Mouse (Mus musculus) embryonic facial prominence, embryonic 13.5 days (tissue): ENCODE measurements around the gene Rft1. TPM values are rescaled to one million over a fixed set of nuclear protein-coding genes. Genes with fewer than 3 reads are reported as not detected.
A peak's percentile ranks its signal among the peaks of the same experiment; 100 is the strongest.

Source experiments
- ATAC-seq: fragments of 200-750 bp; cut with Nextera tagmentation; 2 replicates; pipeline ENCODE4 v1.8.0; 2017; ENCODE audit warnings: low read depth; ENCODE audit not compliant: insufficient number of reproducible peaks, insufficient read depth, low FRiP score, low TSS enrichment
- H3K27ac ChIP-seq: fragments of 300-500 bp; sonication (generic); 2 replicates; pipeline ENCODE4 v1.5.1; 2015; ENCODE audit warnings: moderate library complexity, mild to moderate bottlenecking, inconsistent platforms
- H3K27me3 ChIP-seq: fragments of 300-500 bp; sonication (generic); 2 replicates; pipeline ENCODE4 v1.6.1; 2015; ENCODE audit warnings: mild to moderate bottlenecking, inconsistent platforms
- H3K36me3 ChIP-seq: fragments of 300-500 bp; sonication (generic); 2 replicates; pipeline ENCODE4 v1.6.1; 2015; ENCODE audit warnings: mild to moderate bottlenecking, inconsistent platforms
- H3K4me1 ChIP-seq: fragments of 300-500 bp; sonication (generic); 2 replicates; pipeline ENCODE4 v1.6.1; 2015; ENCODE audit warnings: inconsistent platforms
- H3K4me2 ChIP-seq: fragments of 300-500 bp; sonication (generic); 2 replicates; pipeline ENCODE4 v1.6.1; 2015; ENCODE audit warnings: moderate library complexity, mild to moderate bottlenecking, inconsistent platforms
- H3K4me3 ChIP-seq: fragments of 300-500 bp; sonication (generic); 2 replicates; pipeline ENCODE4 v1.5.1; 2015; ENCODE audit warnings: mild to moderate bottlenecking, inconsistent platforms
- H3K9ac ChIP-seq: fragments of 300-500 bp; sonication (generic); 2 replicates; pipeline ENCODE4 v1.6.1; 2015; ENCODE audit warnings: mild to moderate bottlenecking, inconsistent platforms
- H3K9me3 ChIP-seq: fragments of 300-500 bp; sonication (generic); 2 replicates; pipeline ENCODE4 v1.6.1; 2016; ENCODE audit warnings: inconsistent platforms
- WGBS: fragments of 180-500 bp; shearing (Covaris S2); methylation state at CpG from one replicate; pipeline ENCODE4 v1.1.7; 2015; ENCODE audit warnings: mixed read lengths; 5-methylcytosine and 5-hydroxymethylcytosine counted together
- polyA plus RNA-seq: library from polyadenylated mRNA; unstranded; fragments of >200 nt; fragmentation: Nextera tagmentation; extraction: Ambion mirVana; gene quantifications from 2 replicates; pipeline ENCODE4 v1.2.1, GENCODE M21; 2015

The Rft1 gene
- polyA plus RNA-seq, 1 experiment from 2014 or later, result 21.5 TPM

- no peak overlapping the region for H3K4me3 ChIP-seq
- H3K36me3 ChIP-seq, result peaks cover 4% of the 10 kb centered on the region; the same call in 1 of the 2 replicates
- peaks cover 24% of the 10 kb centered on the region for H3K4me1 ChIP-seq
- no peaks in the 10 kb centered on the region for H3K27me3 ChIP-seq
- no peaks in the 10 kb centered on the region for H3K9me3 ChIP-seq
- H3K9ac ChIP-seq, result no peak overlapping the region
- no peak overlapping the region for H3K4me2 ChIP-seq
- H3K27ac ChIP-seq, result no peak overlapping the region
- WGBS, result 81% methylated on average over 7 of the region's 7 CpGs
- no peak for ATAC-seq
Observed at GRCm38 (mm10) chr14:30619982-30620578, 34.1 kb upstream of the Rft1 start.

- 79% methylated on average over 7 of the region's 7 CpGs for WGBS
- H3K9me3 ChIP-seq, result no peaks in the 10 kb centered on the region
- H3K36me3 ChIP-seq, result peaks cover 4% of the 10 kb centered on the region; the same call in 1 of the 2 replicates
- H3K4me3 ChIP-seq, result no peak overlapping the region
- no peak overlapping the region for H3K9ac ChIP-seq
- ATAC-seq, result no peak
- H3K4me1 ChIP-seq, result peaks cover 23% of the 10 kb centered on the region
- H3K27me3 ChIP-seq, result no peaks in the 10 kb centered on the region
- no peak overlapping the region; the same call in 1 of the 2 replicates for H3K27ac ChIP-seq
- H3K4me2 ChIP-seq, result no peak overlapping the region
Observed at GRCm38 (mm10) chr14:30622130-30622529, 32.0 kb upstream of the Rft1 start.

GRCm38 (mm10) chr14:30622556-30622955 is 31.6 kb upstream of the Rft1 start:
- Histone ChIP-seq H3K27me3 (no peaks in the 10 kb centered on the region), H3K4me1 (peaks cover 23% of the 10 kb centered on the region), H3K4me3 (no peak overlapping the region), H3K36me3 (peaks cover 4% of the 10 kb centered on the region; the same call in 1 of the 2 replicates), H3K27ac (no peak overlapping the region), H3K9me3 (no peaks in the 10 kb centered on the region), H3K4me2 (no peak overlapping the region), H3K9ac (no peak overlapping the region)
- ATAC-seq, result no peak
- WGBS, result 82% methylated on average over 8 of the region's 8 CpGs

GRCm38 (mm10) chr14:30624277-30624721 is 29.9 kb upstream of the Rft1 start:
- H3K36me3 ChIP-seq, result peaks cover 4% of the 10 kb centered on the region; the same call in 1 of the 2 replicates
- peaks cover 23% of the 10 kb centered on the region for H3K4me1 ChIP-seq
- peak overlapping the region; percentile 82; the same call in 1 of the 2 replicates for H3K9ac ChIP-seq
- no peaks in the 10 kb centered on the region for H3K9me3 ChIP-seq
- H3K27ac ChIP-seq, result no peak overlapping the region
- no peaks in the 10 kb centered on the region for H3K27me3 ChIP-seq
- no peak for ATAC-seq
- 44% methylated on average over 8 of the region's 8 CpGs for WGBS
- peak overlapping the region; percentile 81 for H3K4me3 ChIP-seq
- H3K4me2 ChIP-seq, result peak overlapping the region; percentile 86

- H3K4me3 ChIP-seq, result peak overlapping the region; percentile 81
- WGBS, result under 1% methylated on average over 39 of the region's 39 CpGs
- no peak; the same call in 1 of the 2 replicates for ATAC-seq
- H3K36me3 ChIP-seq, result peaks cover under 1% of the 10 kb centered on the region; the same call in 1 of the 2 replicates
- peak overlapping the region; percentile 82 for H3K9ac ChIP-seq
- no peaks in the 10 kb centered on the region for H3K27me3 ChIP-seq
- peak overlapping the region; percentile 65; the same call in 1 of the 2 replicates for H3K27ac ChIP-seq
- H3K4me1 ChIP-seq, result peaks cover 23% of the 10 kb centered on the region
- H3K9me3 ChIP-seq, result no peaks in the 10 kb centered on the region
- H3K4me2 ChIP-seq, result peak overlapping the region; percentile 86
Observed at GRCm38 (mm10) chr14:30625131-30625807, 28.9 kb upstream of the Rft1 start.

- under 1% methylated on average over 71 of the region's 71 CpGs for WGBS
- peak within 1 kb of the TSS; percentile 82 for H3K9ac ChIP-seq
Observed at GRCm38 (mm10) chr14:30625856-30626726, 28.1 kb upstream of the Rft1 start, which contains the start of gene Prkcd. Gene Prkcd, minus strand, starts transcription at chr14:30626210.

GRCm38 (mm10) chr14:30626756-30627742 is 27.1 kb upstream of the Rft1 start:
- no peaks in the 10 kb centered on the region for H3K9me3 ChIP-seq
- peak overlapping the region; percentile 81 for H3K4me3 ChIP-seq
- 56% methylated on average over 12 of the region's 12 CpGs for WGBS
- H3K27ac ChIP-seq, result peak overlapping the region; percentile 69
- H3K9ac ChIP-seq, result peak overlapping the region; percentile 82
- H3K27me3 ChIP-seq, result no peaks in the 10 kb centered on the region
- peak overlapping the region; percentile 86 for H3K4me2 ChIP-seq
- ATAC-seq, result no peak
- H3K36me3 ChIP-seq, result no peaks in the 10 kb centered on the region
- peaks cover 30% of the 10 kb centered on the region for H3K4me1 ChIP-seq

More at GRCm38 (mm10) chr14:30625856-30626726, 28.1 kb upstream of the Rft1 start, which contains the start of gene Prkcd:
- Histone ChIP-seq H3K4me2 (peak within 1 kb of the TSS; percentile 86), H3K27ac (peak within 1 kb of the TSS; percentile 69), H3K36me3 (no peaks in the 10 kb centered on the region), H3K9me3 (no peaks in the 10 kb centered on the region), H3K4me3 (peak within 1 kb of the TSS; percentile 81), H3K4me1 (peaks cover 23% of the 10 kb centered on the region), H3K27me3 (no peaks in the 10 kb centered on the region)
- peak; percentile 81 for ATAC-seq

- Histone ChIP-seq H3K4me2 (no peak overlapping the region), H3K36me3 (no peaks in the 10 kb centered on the region), H3K27me3 (no peaks in the 10 kb centered on the region), H3K4me3 (no peak overlapping the region), H3K9me3 (no peaks in the 10 kb centered on the region), H3K9ac (no peak overlapping the region), H3K4me1 (peaks cover 30% of the 10 kb centered on the region), H3K27ac (no peak overlapping the region)
- 81% methylated on average over 5 of the region's 5 CpGs for WGBS
- ATAC-seq, result no peak
Observed at GRCm38 (mm10) chr14:30628235-30628634, 25.9 kb upstream of the Rft1 start.

GRCm38 (mm10) chr14:30629839-30630238 is 24.3 kb upstream of the Rft1 start:
- H3K36me3 ChIP-seq, result no peaks in the 10 kb centered on the region
- no peak overlapping the region for H3K9ac ChIP-seq
- H3K27me3 ChIP-seq, result no peaks in the 10 kb centered on the region
- no peak for ATAC-seq
- WGBS, result 38% methylated on average over 4 of the region's 4 CpGs
- H3K9me3 ChIP-seq, result no peaks in the 10 kb centered on the region
- no peak overlapping the region for H3K4me3 ChIP-seq
- no peak overlapping the region for H3K4me2 ChIP-seq
- H3K4me1 ChIP-seq, result peaks cover 16% of the 10 kb centered on the region
- no peak overlapping the region for H3K27ac ChIP-seq

- ATAC-seq, result no peak
- no peaks in the 10 kb centered on the region for H3K27me3 ChIP-seq
- 0 out of 2 replicates have a peak overlapping the region, but pooled peaks have one; percentile 60 for H3K27ac ChIP-seq
- H3K9ac ChIP-seq, result no peak overlapping the region
- H3K4me1 ChIP-seq, result peaks cover 13% of the 10 kb centered on the region
- no peak overlapping the region for H3K4me2 ChIP-seq
- H3K36me3 ChIP-seq, result no peaks in the 10 kb centered on the region
- 71% methylated on average over 5 of the region's 5 CpGs for WGBS
- H3K9me3 ChIP-seq, result no peaks in the 10 kb centered on the region
- H3K4me3 ChIP-seq, result no peak overlapping the region
Observed at GRCm38 (mm10) chr14:30630811-30631576, 23.2 kb upstream of the Rft1 start.
